Mouse (Mus musculus) C2C12 (cell line): ENCODE results near the gene Tssk2. TPM values are rescaled to one million over a fixed set of nuclear protein-coding genes. Genes with fewer than 3 reads are reported as not detected.

ENCODE experiments used
- H3K27me3 ChIP-seq: one replicate; pipeline ENCODE4 v1.6.1; 2011; ENCODE audit not compliant: control insufficient read depth, insufficient read depth, insufficient read length
- H3K36me3 ChIP-seq: one replicate; pipeline ENCODE4 v1.6.1; 2011; ENCODE audit not compliant: control insufficient read depth, insufficient read depth
- H3K4me3 ChIP-seq: one replicate; pipeline ENCODE4 v1.5.1; 2011; ENCODE audit warnings: mild to moderate bottlenecking, control low read depth; ENCODE audit not compliant: poor library complexity, insufficient read depth, severe bottlenecking
- H3K79me2 ChIP-seq: one replicate; pipeline ENCODE4 v1.6.1; 2011; ENCODE audit not compliant: control insufficient read depth, insufficient read depth
- H3K79me3 ChIP-seq: one replicate; pipeline ENCODE4 v1.6.1; 2011; ENCODE audit warnings: low read depth, control low read depth
- H3ac ChIP-seq: one replicate; pipeline ENCODE3; 2011; ENCODE audit warnings: low read depth; ENCODE audit not compliant: control insufficient read depth, insufficient read length
- CEBPB ChIP-seq: IDR thresholded peaks from one replicate; pipeline ENCODE4 v1.6.1; 2011; ENCODE audit warnings: low read depth, mild to moderate bottlenecking, control low read depth, moderate library complexity
- CTCF ChIP-seq: IDR thresholded peaks from one replicate; pipeline ENCODE4 v1.5.1; 2011; ENCODE audit not compliant: control insufficient read depth, insufficient read depth, insufficient read length
- FOSL1 ChIP-seq: IDR thresholded peaks from one replicate; pipeline ENCODE4 v1.8.0; 2011; ENCODE audit warnings: mild to moderate bottlenecking, low read length; ENCODE audit not compliant: poor library complexity, insufficient read depth, severe bottlenecking
- MAX ChIP-seq: IDR thresholded peaks from one replicate; pipeline ENCODE4 v1.6.1; 2011; ENCODE audit warnings: mild to moderate bottlenecking, control low read depth
- MYOD1 ChIP-seq: IDR thresholded peaks from one replicate; pipeline ENCODE4 v1.6.1; 2011; ENCODE audit warnings: low read depth; ENCODE audit not compliant: control insufficient read depth, insufficient read length
- MYOG ChIP-seq: IDR thresholded peaks from one replicate; pipeline ENCODE4 v1.6.1; 2011; ENCODE audit not compliant: control insufficient read depth, insufficient read length; ENCODE audit errors: extremely low read depth
- USF1 ChIP-seq: IDR thresholded peaks from one replicate; pipeline ENCODE4 v1.6.1; 2011; ENCODE audit warnings: low read depth, mild to moderate bottlenecking, control low read depth, moderate library complexity
- polyA plus RNA-seq: library from polyadenylated mRNA; unstranded; fragments of >200 nt; fragmentation: generic; extraction: Trizol; gene quantifications from one replicate; pipeline ENCODE4 v1.2.1, GENCODE M21; 2012; ENCODE audit warnings: missing spikeins

The Tssk2 gene
- polyA plus RNA-seq, 1 experiment: 0.05 TPM

GRCm38 (mm10) chr16:17939255-17939751 is 40.9 kb downstream of the Tssk2 start:
- TF ChIP-seq MYOG (no peak), CEBPB (no peak), USF1 (no peak), MYOD1 (no peak), FOSL1 (no peak), MAX (no peak), CTCF (no peak)

GRCm38 (mm10) chr16:17943466-17943865 is 45.0 kb downstream of the Tssk2 start:
- TF ChIP-seq USF1 (no peak), CTCF (no peak), CEBPB (no peak), MAX (no peak)

More at GRCm38 (mm10) chr16:17939255-17939751, 40.9 kb downstream of the Tssk2 start:
- no peak overlapping the region for H3K4me3 ChIP-seq
- no peaks in the 10 kb centered on the region for H3K79me2 ChIP-seq
- no peak overlapping the region for H3ac ChIP-seq
- H3K36me3 ChIP-seq: no peaks in the 10 kb centered on the region
- H3K79me3 ChIP-seq: no peaks in the 10 kb centered on the region
- H3K27me3 ChIP-seq: peaks cover 33% of the 10 kb centered on the region

GRCm38 (mm10) chr16:17945081-17945831 is 46.8 kb downstream of the Tssk2 start:
- Histone ChIP-seq H3K79me2 (no peaks in the 10 kb centered on the region), H3K27me3 (peaks cover 5% of the 10 kb centered on the region), H3K36me3 (no peaks in the 10 kb centered on the region), H3K79me3 (no peaks in the 10 kb centered on the region), H3ac (no peak overlapping the region), H3K4me3 (no peak overlapping the region)
- no peak for TF ChIP-seq FOSL1
- no peak for TF ChIP-seq MAX
- no peak for TF ChIP-seq CTCF
- TF ChIP-seq USF1: no peak
- no peak for TF ChIP-seq CEBPB
- TF ChIP-seq MYOG: no peak
- TF ChIP-seq MYOD1: no peak

More at GRCm38 (mm10) chr16:17943466-17943865, 45.0 kb downstream of the Tssk2 start:
- Histone ChIP-seq H3K27me3 (peaks cover 5% of the 10 kb centered on the region), H3K36me3 (no peaks in the 10 kb centered on the region), H3ac (no peak overlapping the region), H3K4me3 (no peak overlapping the region), H3K79me3 (no peaks in the 10 kb centered on the region), H3K79me2 (no peaks in the 10 kb centered on the region)

- H3K36me3 ChIP-seq: no peaks in the 10 kb centered on the region
- TF ChIP-seq CTCF (no peak), MYOD1 (no peak), CEBPB (no peak), FOSL1 (no peak), MYOG (no peak), MAX (no peak), USF1 (no peak)
- no peak overlapping the region for H3K4me3 ChIP-seq
- no peaks in the 10 kb centered on the region for H3K79me3 ChIP-seq
- no peaks in the 10 kb centered on the region for H3K79me2 ChIP-seq
- H3ac ChIP-seq: no peak overlapping the region
- H3K27me3 ChIP-seq: peaks cover 5% of the 10 kb centered on the region
Measured at GRCm38 (mm10) chr16:17949421-17949877, 51.0 kb downstream of the Tssk2 start.

Other genes starting within 250 kb of the Tssk2 start
- gene Med15, start 165.7 kb upstream of the Tssk2 start, polyA plus RNA-seq: 45.9 TPM
- gene Klhl22, start 139.0 kb upstream of the Tssk2 start, polyA plus RNA-seq: 83.6 TPM
- gene Scarf2, start 101.4 kb upstream of the Tssk2 start, polyA plus RNA-seq: 38.5 TPM
- gene B830017H08Rik, start 65.5 kb upstream of the Tssk2 start, polyA plus RNA-seq: not detected
- gene Car15, start 60.3 kb upstream of the Tssk2 start, polyA plus RNA-seq: 0.66 TPM
- gene Gm20518, start 7.0 kb upstream of the Tssk2 start, polyA plus RNA-seq: 0.06 TPM
- 0.05 TPM for gene Tssk1, start 4.4 kb upstream of the Tssk2 start, polyA plus RNA-seq
- 41.9 TPM for gene Dgcr2, start 75 bp upstream of the Tssk2 start, polyA plus RNA-seq
- 21.2 TPM for gene Ess2, start 12.7 kb downstream of the Tssk2 start, polyA plus RNA-seq
- gene Gsc2, start 16.4 kb downstream of the Tssk2 start, polyA plus RNA-seq: not detected
- gene Slc25a1, start 29.6 kb downstream of the Tssk2 start, polyA plus RNA-seq: 57.3 TPM
- gene Vpreb2, start 81.8 kb downstream of the Tssk2 start, polyA plus RNA-seq: not detected
- gene Dgcr6, start 154.2 kb downstream of the Tssk2 start, polyA plus RNA-seq: 71.1 TPM
- gene Prodh, start 191.6 kb downstream of the Tssk2 start, polyA plus RNA-seq: 7.3 TPM
- 0.11 TPM for gene Rtn4r, start 229.0 kb downstream of the Tssk2 start, polyA plus RNA-seq